Mouse (Mus musculus) bone marrow, adult 2 months (tissue): ENCODE measurements around the gene Macrod2.

Experiments used
- CTCF ChIP-seq: fragments of 200-500 bp; IDR thresholded peaks from 2 replicates; pipeline ENCODE4 v1.5.1; 2011; ENCODE audit warnings: low read length, control low read depth; ENCODE audit not compliant: control insufficient read depth, insufficient read depth
- POLR2A ChIP-seq: fragments of 200-500 bp; IDR thresholded peaks from 2 replicates; pipeline ENCODE4 v1.6.1; 2011; ENCODE audit warnings: low read depth, mild to moderate bottlenecking, control low read depth, low read length, borderline replicate concordance; ENCODE audit not compliant: control insufficient read depth

GRCm38 (mm10) chr2:140692461-140692860, 297.4 kb downstream of the Macrod2 start:
- TF ChIP-seq CTCF: no peak
- TF ChIP-seq POLR2A: no peak
